Mouse (Mus musculus): ENCODE data around the gene Kcnc2. TPM values are rescaled to one million over a fixed set of nuclear protein-coding genes. Genes with fewer than 3 reads are reported as not detected.

Kcnc2 gene
- total RNA-seq (2023): not detected in 2 replicates

GRCm38 (mm10) chr10:112270887-112271802 is at the start of gene Kcnc2:
Gene Kcnc2, plus strand, starts transcription at chr10:112271121.

Other genes with a start within 250 kb of the Kcnc2 start
- gene Glipr1l1, start 210.9 kb upstream of the Kcnc2 start, total RNA-seq (2023): not detected in 2 replicates
- gene Glipr1l2, start 187.8 kb upstream of the Kcnc2 start, total RNA-seq (2023): not detected in 2 replicates
- gene Glipr1l3, start 110.8 kb upstream of the Kcnc2 start, total RNA-seq (2023): not detected in 2 replicates
- gene Caps2, start 107.5 kb upstream of the Kcnc2 start, total RNA-seq (2023): not detected in 2 replicates

All from neutrophil, adult 65 days (primary cell).